Mouse (Mus musculus): ENCODE data around the gene Hist1h2bk. TPM values are rescaled to one million over a fixed set of nuclear protein-coding genes. Genes with fewer than 3 reads are reported as not detected.

The Hist1h2bk gene
- polyA plus RNA-seq, 1 experiment from 2014 or later: 9.5 TPM

Small RNAs within 50 kb of the gene (microRNA-seq; reads per million reads assigned to microRNA genes)
- gene Gm26300 (not detected), gene Gm44390 (not detected), gene Gm44486 (not detected)

Other genes with a start within 250 kb of the Hist1h2bk start
- 7.9 and 9.0 TPM in 2 replicates for gene Hist1h2an, start 248.7 kb upstream of the Hist1h2bk start, polyA plus RNA-seq (2016; fragmentation: Nextera tagmentation; extraction: Ambion mirVana)
- 0.68 and 1.7 TPM in 2 replicates for gene Hist1h2bp, start 248.4 kb upstream of the Hist1h2bk start, polyA plus RNA-seq (2016; fragmentation: Nextera tagmentation; extraction: Ambion mirVana)
- 17.1 and 26.1 TPM in 2 replicates for gene Hist1h2bq, start 225.7 kb upstream of the Hist1h2bk start, polyA plus RNA-seq (2016; fragmentation: Nextera tagmentation; extraction: Ambion mirVana)
- gene Hist1h2ao, start 225.4 kb upstream of the Hist1h2bk start, polyA plus RNA-seq (2016; fragmentation: Nextera tagmentation; extraction: Ambion mirVana): not detected in 2 replicates
- not detected in 2 replicates for gene Hist1h4m, start 224.1 kb upstream of the Hist1h2bk start, polyA plus RNA-seq (2016; fragmentation: Nextera tagmentation; extraction: Ambion mirVana)
- gene Hist1h4n, start 203.7 kb upstream of the Hist1h2bk start, polyA plus RNA-seq (2016; fragmentation: Nextera tagmentation; extraction: Ambion mirVana): 11.4 and 12.4 TPM in 2 replicates
- gene Hist1h2ap, start 202.4 kb upstream of the Hist1h2bk start, polyA plus RNA-seq (2016; fragmentation: Nextera tagmentation; extraction: Ambion mirVana): 3,361 and 3,805 TPM in 2 replicates
- gene Hist1h2br, start 202.1 kb upstream of the Hist1h2bk start, polyA plus RNA-seq (2016; fragmentation: Nextera tagmentation; extraction: Ambion mirVana): 18.7 and 25.8 TPM in 2 replicates
- 19.1 and 19.4 TPM in 2 replicates for gene Zfp184, start 90.8 kb upstream of the Hist1h2bk start, polyA plus RNA-seq (2016; fragmentation: Nextera tagmentation; extraction: Ambion mirVana)
- gene Pom121l2, start 54.7 kb upstream of the Hist1h2bk start, polyA plus RNA-seq (2016; fragmentation: Nextera tagmentation; extraction: Ambion mirVana): not detected in 2 replicates
- 0.41 TPM in 1 of 2 replicates, not detected in the other for gene Prss16, start 26.1 kb upstream of the Hist1h2bk start, polyA plus RNA-seq (2016; fragmentation: Nextera tagmentation; extraction: Ambion mirVana)
- gene Hist1h2ah, start 302 bp upstream of the Hist1h2bk start, polyA plus RNA-seq (2016; fragmentation: Nextera tagmentation; extraction: Ambion mirVana): 3.3 and 13.9 TPM in 2 replicates
- 20.1 and 23.9 TPM in 2 replicates for gene Hist1h4i, start 5.5 kb downstream of the Hist1h2bk start, polyA plus RNA-seq (2016; fragmentation: Nextera tagmentation; extraction: Ambion mirVana)
- 43.6 and 46.1 TPM in 2 replicates for gene Hist1h2ag, start 7.1 kb downstream of the Hist1h2bk start, polyA plus RNA-seq (2016; fragmentation: Nextera tagmentation; extraction: Ambion mirVana)
- 10.5 and 12.6 TPM in 2 replicates for gene Hist1h2bj, start 7.3 kb downstream of the Hist1h2bk start, polyA plus RNA-seq (2016; fragmentation: Nextera tagmentation; extraction: Ambion mirVana)
- not detected in 2 replicates for gene Vmn1r188, start 48.6 kb downstream of the Hist1h2bk start, polyA plus RNA-seq (2016; fragmentation: Nextera tagmentation; extraction: Ambion mirVana)
- gene Vmn1r189, start 70.0 kb downstream of the Hist1h2bk start, polyA plus RNA-seq (2016; fragmentation: Nextera tagmentation; extraction: Ambion mirVana): not detected in 2 replicates
- not detected in 2 replicates for gene Vmn1r191, start 148.1 kb downstream of the Hist1h2bk start, polyA plus RNA-seq (2016; fragmentation: Nextera tagmentation; extraction: Ambion mirVana)
- gene Vmn1r192, start 155.3 kb downstream of the Hist1h2bk start, polyA plus RNA-seq (2016; fragmentation: Nextera tagmentation; extraction: Ambion mirVana): not detected in 2 replicates
- not detected in 2 replicates for gene Vmn1r193, start 187.3 kb downstream of the Hist1h2bk start, polyA plus RNA-seq (2016; fragmentation: Nextera tagmentation; extraction: Ambion mirVana)
- not detected in 2 replicates for gene Vmn1r194, start 208.3 kb downstream of the Hist1h2bk start, polyA plus RNA-seq (2016; fragmentation: Nextera tagmentation; extraction: Ambion mirVana)
- not detected in 2 replicates for gene Vmn1r195, start 234.7 kb downstream of the Hist1h2bk start, polyA plus RNA-seq (2016; fragmentation: Nextera tagmentation; extraction: Ambion mirVana)